Mouse (Mus musculus) kidney, postnatal 25 days (tissue): ENCODE measurements around the gene Bpifa2.
"Not testable (repeated sequence)": the region's sequence is repeated elsewhere in the genome, so short reads cannot be mapped to it uniquely, and the experiment has no call there.

ENCODE experiments used
- DNase-seq, 2 experiments: peaks; one replicate each; pipeline ENCODE4 v3.0.0; 2021; ENCODE audit warnings: mixed read lengths in 2 of 2

Bpifa2 gene

GRCm38 (mm10) chr2:154007965-154008364 is at the start of gene Bpifa2:
Bpifa2 (plus strand) TSS chr2:154008265.
- DNase-seq = no peak

GRCm38 (mm10) chr2:153962821-153963331 is 45.2 kb upstream of the Bpifa2 start:
- DNase-seq = no peak

DNA sequence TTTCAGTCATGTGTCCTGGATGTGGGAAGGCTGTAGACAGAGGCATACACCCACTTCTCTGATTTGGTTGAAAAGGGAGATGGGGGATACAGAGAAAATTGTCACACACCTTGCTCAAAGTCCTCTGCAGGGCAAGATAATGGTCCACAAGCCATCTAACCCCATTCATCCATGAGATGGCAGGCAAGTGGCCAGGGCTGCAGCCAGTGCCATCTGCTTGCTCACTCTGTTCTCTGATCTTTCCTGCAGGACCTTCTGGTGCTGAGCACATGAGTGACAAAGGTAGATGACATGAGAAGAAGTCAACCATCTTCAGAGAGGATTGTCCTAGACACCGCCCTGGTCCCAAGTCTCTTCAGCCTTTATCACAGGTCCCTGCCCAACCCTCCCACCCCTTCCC is 44.7 kb upstream of the Bpifa2 start:
- DNase-seq = no peak

DNA sequence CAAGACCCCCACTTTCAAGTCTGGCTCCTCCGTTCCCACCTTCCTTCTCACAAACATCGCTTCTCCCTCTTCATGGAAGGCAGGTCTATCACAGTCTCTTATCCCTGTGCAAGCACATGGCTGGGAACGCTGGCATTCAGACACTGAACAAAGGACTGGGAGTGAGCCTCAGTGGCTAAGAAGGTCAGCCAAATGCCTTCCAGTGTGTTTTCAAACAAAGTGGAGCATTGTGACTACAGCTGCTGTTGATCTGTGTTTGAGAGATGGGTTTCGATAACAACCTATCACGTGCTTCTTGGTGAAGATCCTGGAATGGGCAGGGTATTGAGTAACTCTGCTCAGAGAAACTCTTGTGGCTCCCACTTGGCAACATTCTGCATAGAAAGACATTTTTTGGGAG is 37.8 kb upstream of the Bpifa2 start:
- no peak for DNase-seq

DNA sequence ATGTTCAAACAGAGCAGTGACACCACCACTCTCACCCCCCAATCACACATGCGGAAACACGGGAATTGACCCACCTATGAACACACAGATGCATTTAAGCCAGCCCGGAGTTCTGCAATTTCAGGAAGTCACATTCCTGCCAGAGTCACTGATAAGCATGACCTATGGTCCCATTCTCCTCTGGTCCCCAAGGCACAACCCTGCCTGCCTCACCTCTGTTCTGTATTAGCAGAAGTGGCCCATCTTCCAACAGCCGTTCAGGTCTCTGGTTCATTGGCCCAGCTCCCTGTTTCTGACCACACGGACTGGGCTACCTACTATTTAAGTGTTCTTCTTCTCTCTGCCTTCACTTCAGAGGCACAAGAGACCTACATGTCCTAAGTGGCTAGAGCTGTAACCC is 33.5 kb upstream of the Bpifa2 start, which contains the start of gene Bpifa6:
Gene Bpifa6, plus strand, starts transcription at position 364 of the 400 bp plus-strand sequence.
- DNase-seq = no peak

DNA sequence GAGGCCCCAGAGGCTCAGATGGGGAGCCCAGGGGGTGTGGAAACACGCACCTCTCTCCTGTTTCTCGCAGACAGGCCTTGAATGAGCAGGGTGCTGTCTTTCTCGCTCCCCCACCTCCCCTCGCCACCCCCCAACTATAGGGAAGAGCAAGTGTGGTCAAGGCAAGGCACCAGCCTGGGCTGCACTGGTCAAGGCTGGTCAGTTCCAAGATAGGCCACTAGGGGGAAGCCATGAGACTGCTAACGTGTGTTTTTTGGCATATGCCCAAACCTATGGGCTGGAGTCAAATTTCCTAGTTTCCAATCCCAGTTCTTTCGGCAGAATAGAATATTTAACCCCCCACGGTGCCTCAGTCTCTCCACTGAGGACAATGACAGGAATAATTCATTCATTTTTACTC is 12.3 kb upstream of the Bpifa2 start:
- peak; percentile 77 to 89 for DNase-seq

GRCm38 (mm10) chr2:154000501-154000900 is 7.6 kb upstream of the Bpifa2 start:
- DNase-seq = no peak

DNA sequence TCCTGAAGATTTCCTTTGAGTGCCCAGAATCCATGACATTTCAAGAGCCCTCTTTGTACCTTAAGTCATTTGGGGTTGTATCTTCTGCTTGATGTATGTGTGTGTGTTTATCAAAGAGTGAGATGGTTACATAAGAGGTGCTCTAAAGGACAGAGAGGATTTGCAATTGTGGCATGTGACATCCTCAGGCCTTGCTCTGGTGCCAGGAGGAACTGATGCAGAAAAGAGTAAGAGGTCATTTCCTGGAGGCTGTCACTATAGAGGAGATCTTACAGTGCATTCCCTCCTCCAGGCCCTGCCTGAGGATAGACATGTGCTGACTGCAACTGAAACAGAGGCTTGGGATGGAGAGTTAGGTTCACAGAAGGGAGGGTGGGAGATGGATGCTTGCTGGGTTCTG is 7.0 kb upstream of the Bpifa2 start:
- DNase-seq = no peak

DNA sequence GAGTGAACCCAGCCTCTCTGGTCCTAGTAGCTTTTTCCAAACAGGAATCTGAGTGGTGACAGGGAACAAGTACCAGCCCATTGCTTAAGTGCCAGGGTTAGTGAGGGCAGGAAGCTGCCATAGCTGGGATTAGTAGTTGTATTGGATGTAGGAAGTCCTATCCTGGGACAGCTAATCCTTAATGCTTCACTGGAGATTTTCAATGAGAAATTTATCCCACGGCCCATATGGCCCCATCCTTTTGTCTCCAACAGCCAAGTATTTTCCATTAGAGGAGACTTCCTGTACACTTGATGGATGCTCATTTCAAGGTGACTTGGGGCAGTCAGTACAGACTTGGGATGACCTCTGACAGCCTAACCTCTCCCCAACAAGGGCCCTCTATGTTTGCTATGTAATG is 3.6 kb upstream of the Bpifa2 start:
- DNase-seq = no peak

- DNase-seq = no peak
Measured at GRCm38 (mm10) chr2:154005094-154005493, 3.0 kb upstream of the Bpifa2 start.

DNA sequence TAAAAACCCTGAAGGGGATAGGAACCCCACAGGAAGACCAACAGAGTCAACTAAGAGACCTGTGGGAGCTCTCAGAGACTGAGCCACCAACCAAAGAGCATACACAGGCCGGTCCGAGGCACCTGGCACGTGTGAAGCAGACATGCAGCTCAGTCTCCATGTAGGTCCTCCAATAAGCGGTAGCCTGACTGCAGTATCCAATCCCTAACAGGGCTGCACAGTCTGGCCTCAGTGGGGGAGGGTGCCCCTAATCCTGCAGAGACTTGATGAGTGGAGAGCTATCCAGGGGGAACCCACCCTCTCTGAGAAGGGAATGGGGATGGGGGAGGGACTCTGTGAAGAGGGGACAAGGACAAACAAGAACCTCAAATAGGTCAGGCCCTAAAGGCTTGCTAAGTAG is 2.3 kb upstream of the Bpifa2 start:
- no peak for DNase-seq

DNA sequence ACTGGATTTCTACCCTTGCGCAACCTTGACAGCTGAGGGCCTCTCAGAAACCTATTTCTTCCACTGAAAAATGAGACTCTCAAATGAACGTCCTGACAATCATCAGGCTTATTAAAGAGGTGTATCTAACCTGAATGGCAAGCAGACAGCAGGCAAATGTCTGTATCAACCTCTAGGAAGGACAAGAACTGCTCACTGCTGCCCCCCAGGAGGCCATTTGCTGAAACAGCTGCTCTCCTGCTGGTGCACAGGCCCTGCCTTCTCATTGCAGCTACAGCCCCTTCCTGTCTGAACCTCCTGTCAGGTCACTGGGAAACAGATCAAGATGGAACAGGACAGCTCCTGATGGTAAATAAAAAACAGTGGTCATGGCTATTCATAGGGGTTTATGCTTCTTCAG is 1.7 kb upstream of the Bpifa2 start:
- no peak for DNase-seq

GRCm38 (mm10) chr2:154007381-154007780 is 684 bp upstream of the Bpifa2 start:
- no peak for DNase-seq

GRCm38 (mm10) chr2:154017990-154018389 is 9.9 kb downstream of the Bpifa2 start:
- peak; percentile 35 to 53 for DNase-seq

DNA sequence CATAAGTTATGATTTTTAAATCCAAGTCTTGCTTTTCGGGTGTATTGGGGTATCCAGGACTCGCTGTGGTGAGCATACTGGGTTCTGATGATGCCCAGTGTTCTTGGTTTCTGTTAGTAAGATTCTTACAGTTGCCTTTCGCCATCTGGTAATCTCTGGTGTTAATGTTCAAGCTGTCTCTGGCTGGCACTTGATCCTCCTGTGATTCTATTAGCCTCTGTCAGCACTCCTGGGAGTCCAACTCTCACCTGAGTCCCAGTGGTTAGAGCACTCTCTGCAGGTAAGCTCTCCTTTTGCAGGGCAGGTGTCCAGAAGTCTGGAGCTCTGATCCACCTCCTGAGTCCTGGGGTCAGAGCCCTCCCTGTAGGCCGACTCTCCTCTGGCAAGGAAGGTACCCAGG is 16.6 kb downstream of the Bpifa2 start:
- not testable (repeated sequence) for DNase-seq

- DNase-seq = peak in 1 of 2 experiments; percentile 44
Measured at GRCm38 (mm10) chr2:154038932-154039331, 30.9 kb downstream of the Bpifa2 start.

GRCm38 (mm10) chr2:154044743-154045142 is 36.7 kb downstream of the Bpifa2 start:
- no peak for DNase-seq

GRCm38 (mm10) chr2:154058690-154059089 is 50.6 kb downstream of the Bpifa2 start:
- peak in 1 of 2 experiments; percentile 40 for DNase-seq
